Mouse (Mus musculus): Measurements from ENCODE around the gene Plxna3. TPM values are rescaled to one million over a fixed set of nuclear protein-coding genes. Genes with fewer than 3 reads are reported as not detected.

The Plxna3 gene
- polyA plus RNA-seq, 1 experiment: 1.3 TPM

DNA sequence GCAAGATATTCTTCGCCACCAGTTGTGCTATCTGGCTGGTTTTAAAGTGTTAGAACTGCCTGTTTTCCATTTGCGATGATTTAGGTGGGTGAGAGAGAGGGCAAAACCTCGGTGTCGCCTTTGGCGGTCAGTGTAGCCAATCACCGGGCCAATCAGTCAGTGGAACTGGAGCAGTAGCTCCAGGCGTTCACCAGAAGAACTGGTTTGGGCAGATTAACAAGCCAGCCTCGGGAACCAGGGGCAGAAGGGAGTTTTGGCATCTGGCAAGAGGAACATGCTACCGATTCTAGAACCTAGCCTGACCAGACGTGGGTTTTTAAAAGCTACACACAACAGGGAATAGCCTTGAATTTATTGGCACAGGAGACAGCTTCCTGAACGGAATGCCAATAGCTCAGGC lies 30.3 kb downstream of the Plxna3 start:
- no peak overlapping the region for H3K4me3 ChIP-seq (replicated peaks)
- H3K36me3 ChIP-seq (replicated peaks; ENCODE audit: low read length): no peaks in the 10 kb centered on the region
- H3K27me3 ChIP-seq (replicated peaks): peaks cover 9% of the 10 kb centered on the region
- no peaks in the 10 kb centered on the region for H3K4me1 ChIP-seq
- no peaks in the 10 kb centered on the region for H3K9me3 ChIP-seq
- no peak for TF ChIP-seq GATA1 (IDR thresholded peaks at IDR 0.05; ENCODE audit: borderline replicate concordance, low read length)
- no peak for TF ChIP-seq FLI1 (IDR thresholded peaks at IDR 0.05; ENCODE audit: low read length)

DNA sequence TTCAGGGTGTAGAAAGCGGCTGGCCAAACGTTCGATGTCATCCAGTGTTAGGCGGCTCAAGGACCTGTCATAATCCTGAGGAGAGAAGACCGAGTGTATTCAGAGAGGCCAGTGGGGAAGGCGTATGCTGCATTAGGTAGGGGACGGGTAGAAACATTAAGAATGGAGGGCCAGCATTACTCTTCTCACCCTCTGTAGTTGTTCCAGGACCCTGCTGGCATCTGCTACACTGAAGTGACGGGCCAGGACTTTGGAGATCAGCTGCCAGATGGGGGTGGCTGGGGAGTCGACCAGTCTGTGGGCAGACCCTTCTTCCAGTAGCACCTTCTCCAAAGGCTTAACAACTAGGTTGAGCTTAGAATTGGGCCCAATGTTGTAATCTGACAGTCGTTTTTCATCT lies 38.6 kb downstream of the Plxna3 start:
- TF ChIP-seq GATA1 (IDR thresholded peaks at IDR 0.05; ENCODE audit: borderline replicate concordance, low read length) (no peak), FLI1 (IDR thresholded peaks at IDR 0.05; ENCODE audit: low read length) (no peak)
- H3K36me3 ChIP-seq (replicated peaks; ENCODE audit: low read length): peaks cover 45% of the 10 kb centered on the region
- peak overlapping the region; percentile 95 for H3K4me3 ChIP-seq (replicated peaks)
- H3K27me3 ChIP-seq (replicated peaks): peaks cover 19% of the 10 kb centered on the region
- H3K4me1 ChIP-seq: peaks cover 38% of the 10 kb centered on the region
- H3K9me3 ChIP-seq: no peaks in the 10 kb centered on the region

- Histone ChIP-seq H3K9me3 (no peaks in the 10 kb centered on the region), H3K4me3 (replicated peaks) (peak overlapping the region; percentile 95), H3K36me3 (replicated peaks; ENCODE audit: low read length) (peaks cover 45% of the 10 kb centered on the region), H3K27me3 (replicated peaks) (peaks cover 23% of the 10 kb centered on the region), H3K4me1 (peaks cover 39% of the 10 kb centered on the region)
- TF ChIP-seq FLI1 (IDR thresholded peaks at IDR 0.05; ENCODE audit: low read length) (no peak), GATA1 (IDR thresholded peaks at IDR 0.05; ENCODE audit: borderline replicate concordance, low read length) (no peak)
Observed at GRCm38 (mm10) chrX:74368209-74368909, 39.5 kb downstream of the Plxna3 start.

GRCm38 (mm10) chrX:74372888-74373549 lies 44.2 kb downstream of the Plxna3 start, which contains the start of the genes Ubl4a and Slc10a3:
TSS of gene Ubl4a (minus strand) at chrX:74373218.
TSS of gene Slc10a3 (minus strand) at chrX:74373349.
- Histone ChIP-seq H3K36me3 (replicated peaks; ENCODE audit: low read length) (peaks cover 20% of the 10 kb centered on the region), H3K27me3 (replicated peaks) (peaks cover 10% of the 10 kb centered on the region), H3K9me3 (no peaks in the 10 kb centered on the region), H3K4me3 (replicated peaks) (peak within 1 kb of the TSS; percentile 96), H3K4me1 (peaks cover 20% of the 10 kb centered on the region)
- no peak for TF ChIP-seq FLI1 (IDR thresholded peaks at IDR 0.05; ENCODE audit: low read length)
- no peak for TF ChIP-seq GATA1 (IDR thresholded peaks at IDR 0.05; ENCODE audit: borderline replicate concordance, low read length)

DNA sequence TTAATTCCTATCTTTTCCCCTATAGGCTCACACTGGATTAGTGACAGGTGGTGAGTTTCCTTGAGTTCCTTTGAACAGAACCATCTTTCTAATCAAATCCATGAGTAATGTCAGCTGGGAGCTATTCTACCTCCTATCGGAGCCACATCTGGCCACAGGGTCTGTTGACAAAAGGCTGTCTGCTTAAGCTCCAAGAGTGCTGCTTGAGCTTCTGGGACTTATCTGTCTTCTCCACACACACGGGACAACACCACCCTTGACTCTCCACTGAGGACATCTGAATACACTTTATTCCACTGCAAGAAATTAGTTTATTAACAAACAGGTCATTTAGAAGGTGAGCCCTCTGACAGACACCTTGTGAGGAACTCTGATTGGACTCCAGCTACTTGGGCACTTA lies 55.6 kb downstream of the Plxna3 start:
- H3K9me3 ChIP-seq: no peaks in the 10 kb centered on the region
- no peak overlapping the region for H3K4me3 ChIP-seq (replicated peaks)

DNA sequence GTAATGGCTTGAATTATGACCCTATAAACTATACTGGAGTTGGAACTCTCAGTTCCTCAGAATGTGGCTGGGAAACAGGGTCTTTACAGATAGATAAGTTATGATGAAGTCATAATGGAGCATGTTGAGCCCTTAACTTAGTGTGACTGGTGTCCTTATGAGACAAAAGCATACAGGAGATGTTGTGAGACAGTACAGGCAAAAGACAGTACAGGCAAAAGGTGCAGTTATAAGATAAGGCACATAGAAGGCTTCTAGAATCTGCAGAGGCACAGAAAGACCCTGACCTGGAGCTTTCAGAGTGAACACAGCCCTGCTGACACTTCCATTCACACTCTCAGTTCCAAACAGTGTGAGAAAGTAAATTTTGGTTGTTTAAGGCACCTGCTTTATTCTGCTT lies 59.3 kb downstream of the Plxna3 start:
- Histone ChIP-seq H3K36me3 (replicated peaks; ENCODE audit: low read length) (peaks cover 62% of the 10 kb centered on the region), H3K9me3 (no peaks in the 10 kb centered on the region), H3K4me3 (replicated peaks) (no peak overlapping the region), H3K27me3 (replicated peaks) (peaks cover 28% of the 10 kb centered on the region), H3K4me1 (peaks cover 4% of the 10 kb centered on the region; the same call in 1 of the 2 replicates)
- TF ChIP-seq FLI1 (IDR thresholded peaks at IDR 0.05; ENCODE audit: low read length) (no peak), GATA1 (IDR thresholded peaks at IDR 0.05; ENCODE audit: borderline replicate concordance, low read length) (no peak)

More for the DNA sequence above, 55.6 kb downstream of the Plxna3 start:
- TF ChIP-seq FLI1 (IDR thresholded peaks at IDR 0.05; ENCODE audit: low read length) (no peak), GATA1 (IDR thresholded peaks at IDR 0.05; ENCODE audit: borderline replicate concordance, low read length) (no peak)
- Histone ChIP-seq H3K27me3 (replicated peaks) (peaks cover 17% of the 10 kb centered on the region), H3K36me3 (replicated peaks; ENCODE audit: low read length) (peaks cover 45% of the 10 kb centered on the region), H3K4me1 (no peaks in the 10 kb centered on the region)

DNA sequence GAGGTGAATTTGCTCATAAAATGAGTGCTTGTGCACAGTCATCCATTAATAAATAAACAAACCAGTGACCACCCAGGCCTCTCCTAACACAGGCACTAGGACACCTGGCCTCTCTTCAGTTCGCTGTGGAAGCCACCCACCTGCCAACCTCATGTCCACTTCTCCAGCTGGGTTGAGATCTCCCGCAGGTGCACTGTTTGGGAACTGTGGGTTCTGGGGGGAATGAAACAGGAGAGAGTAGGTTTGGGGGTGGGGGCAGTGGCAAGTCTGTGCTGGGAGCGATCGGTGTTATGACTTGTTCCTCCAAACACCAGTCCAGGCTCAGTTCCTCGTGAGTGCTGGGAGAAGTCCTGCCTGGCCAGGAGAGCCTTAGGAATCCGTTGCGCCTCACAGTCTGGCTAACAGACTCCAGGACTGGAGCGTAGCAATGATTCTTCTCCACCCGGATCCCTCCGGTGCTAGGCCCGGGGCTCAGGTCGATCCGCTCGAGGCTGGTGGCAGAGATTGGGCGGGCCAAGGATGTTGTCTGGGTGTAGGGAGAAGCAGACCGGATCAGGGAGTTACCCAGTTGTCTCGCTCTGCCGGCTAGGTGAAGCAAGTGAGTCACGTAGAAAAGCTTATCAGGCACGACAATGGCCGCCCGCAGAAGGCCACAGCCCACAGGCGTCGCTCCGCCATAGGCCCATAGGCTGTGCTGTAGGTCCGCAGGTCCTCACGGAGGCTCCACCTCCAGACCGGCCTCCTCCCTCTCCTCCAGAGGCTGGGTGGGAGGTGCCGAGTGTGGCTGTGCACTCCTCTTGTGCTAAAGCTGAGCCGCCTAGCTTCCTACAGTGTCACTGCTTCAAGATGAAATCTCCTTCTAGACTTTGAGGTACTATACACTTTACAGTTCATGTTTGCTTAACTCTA lies 63.9 kb downstream of the Plxna3 start, which contains the start of the genes Fam3a and Ikbkg:
Gene Fam3a (minus strand): TSS at position 738 of the 909 bp plus-strand sequence.
Gene Ikbkg (plus strand): TSS at position 756 of the 909 bp plus-strand sequence.
- Histone ChIP-seq H3K27me3 (replicated peaks) (peaks cover 12% of the 10 kb centered on the region), H3K36me3 (replicated peaks; ENCODE audit: low read length) (peaks cover 23% of the 10 kb centered on the region), H3K4me3 (replicated peaks) (peak within 1 kb of the TSS; percentile 94), H3K9me3 (peaks cover 12% of the 10 kb centered on the region), H3K4me1 (peaks cover 11% of the 10 kb centered on the region)
- TF ChIP-seq GATA1 (IDR thresholded peaks at IDR 0.05; ENCODE audit: borderline replicate concordance, low read length) (no peak), FLI1 (IDR thresholded peaks at IDR 0.05; ENCODE audit: low read length) (no peak)

Other genes with a start within 250 kb of the Plxna3 start
- not detected in 2 replicates for gene Opn1mw, start 201.6 kb upstream of the Plxna3 start, polyA plus RNA-seq (2012; ENCODE audit: insufficient read depth, low replicate concordance)
- 13.7 and 25.1 TPM in 2 replicates for gene Mecp2, start 193.7 kb upstream of the Plxna3 start, polyA plus RNA-seq (2012; ENCODE audit: insufficient read depth, low replicate concordance)
- not detected in 2 replicates for gene Tex28, start 161.2 kb upstream of the Plxna3 start, polyA plus RNA-seq (2012; ENCODE audit: insufficient read depth, low replicate concordance)
- not detected in 2 replicates for gene Tktl1, start 151.8 kb upstream of the Plxna3 start, polyA plus RNA-seq (2012; ENCODE audit: insufficient read depth, low replicate concordance)
- gene Flna, start 79.2 kb upstream of the Plxna3 start, polyA plus RNA-seq (2012; ENCODE audit: insufficient read depth, low replicate concordance): 106 and 299 TPM in 2 replicates
- 39.1 and 49.4 TPM in 2 replicates for gene Emd, start 74.4 kb upstream of the Plxna3 start, polyA plus RNA-seq (2012; ENCODE audit: insufficient read depth, low replicate concordance)
- 328 and 1,584 TPM in 2 replicates for gene Rpl10, start 58.3 kb upstream of the Plxna3 start, polyA plus RNA-seq (2012; ENCODE audit: insufficient read depth, low replicate concordance)
- gene Taz, start 47.2 kb upstream of the Plxna3 start, polyA plus RNA-seq (2012; ENCODE audit: insufficient read depth, low replicate concordance): 29.6 and 48.2 TPM in 2 replicates
- 2.8 TPM in 1 of 2 replicates, not detected in the other for gene Dnase1l1, start 46.7 kb upstream of the Plxna3 start, polyA plus RNA-seq (2012; ENCODE audit: insufficient read depth, low replicate concordance)
- gene Atp6ap1, start 32.0 kb upstream of the Plxna3 start, polyA plus RNA-seq (2012; ENCODE audit: insufficient read depth, low replicate concordance): 10.7 and 29.6 TPM in 2 replicates
- 38.9 and 88.6 TPM in 2 replicates for gene Gdi1, start 24.1 kb upstream of the Plxna3 start, polyA plus RNA-seq (2012; ENCODE audit: insufficient read depth, low replicate concordance)
- gene Fam50a, start 16.0 kb upstream of the Plxna3 start, polyA plus RNA-seq (2012; ENCODE audit: insufficient read depth, low replicate concordance): 3.0 and 35.7 TPM in 2 replicates
- 7.0 and 8.9 TPM in 2 replicates for gene Lage3, start 24.6 kb downstream of the Plxna3 start, polyA plus RNA-seq (2012; ENCODE audit: insufficient read depth, low replicate concordance)
- 21.1 TPM in 1 of 2 replicates, not detected in the other for gene Ubl4a, start 44.2 kb downstream of the Plxna3 start, polyA plus RNA-seq (2012; ENCODE audit: insufficient read depth, low replicate concordance)
- gene Slc10a3, start 44.3 kb downstream of the Plxna3 start, polyA plus RNA-seq (2012; ENCODE audit: insufficient read depth, low replicate concordance): 1.9 and 3.3 TPM in 2 replicates
- gene Fam3a, start 64.2 kb downstream of the Plxna3 start, polyA plus RNA-seq (2012; ENCODE audit: insufficient read depth, low replicate concordance): 4.0 and 8.8 TPM in 2 replicates
- gene Ikbkg, start 64.2 kb downstream of the Plxna3 start, polyA plus RNA-seq (2012; ENCODE audit: insufficient read depth, low replicate concordance): 16.4 and 19.2 TPM in 2 replicates
- 5.2 and 16.4 TPM in 2 replicates for gene G6pdx, start 100.1 kb downstream of the Plxna3 start, polyA plus RNA-seq (2012; ENCODE audit: insufficient read depth, low replicate concordance)
- not detected in 2 replicates for gene Gm6880, start 152.3 kb downstream of the Plxna3 start, polyA plus RNA-seq (2012; ENCODE audit: insufficient read depth, low replicate concordance)
- gene Olfr1326-ps1, start 245.8 kb downstream of the Plxna3 start, polyA plus RNA-seq (2012; ENCODE audit: insufficient read depth, low replicate concordance): not detected in 2 replicates

All from megakaryocyte, embryonic 14.5 days (primary cell).